Mouse (Mus musculus) intestine, postnatal 0 days (tissue): ENCODE data around the gene Ints14. TPM values are rescaled to one million over a fixed set of nuclear protein-coding genes. Genes with fewer than 3 reads are reported as not detected.

Experiments used
- ATAC-seq: fragments of 200-750 bp; cut with Nextera tagmentation; 2 replicates; pipeline ENCODE4 v1.8.0; 2017; ENCODE audit warnings: mild to moderate bottlenecking, moderate TSS enrichment, moderate library complexity
- H3K27ac ChIP-seq: fragments of 300-500 bp; sonication (generic); 2 replicates; pipeline ENCODE4 v1.5.1; 2014; ENCODE audit warnings: mild to moderate bottlenecking, low read depth, low read length, moderate library complexity
- H3K27me3 ChIP-seq: fragments of 300-500 bp; sonication (generic); replicated peaks from 2 replicates; pipeline ENCODE4 v1.6.1; 2014; ENCODE audit warnings: low read length, mixed read lengths; ENCODE audit not compliant: control insufficient read depth, insufficient read depth
- H3K36me3 ChIP-seq: fragments of 300-500 bp; sonication (generic); 2 replicates; pipeline ENCODE4 v1.6.1; 2014; ENCODE audit warnings: mild to moderate bottlenecking, moderate library complexity; ENCODE audit not compliant: control insufficient read depth, insufficient read depth
- H3K4me1 ChIP-seq: fragments of 300-500 bp; sonication (generic); replicated peaks from 2 replicates; pipeline ENCODE4 v1.6.1; 2014; ENCODE audit warnings: antibody characterized with exemption, low read length, mixed read lengths; ENCODE audit not compliant: control insufficient read depth, insufficient read depth
- H3K4me2 ChIP-seq: fragments of 300-500 bp; sonication (generic); replicated peaks from 2 replicates; pipeline ENCODE4 v1.6.1; 2014; ENCODE audit warnings: low read depth, mild to moderate bottlenecking, moderate library complexity
- H3K4me3 ChIP-seq: fragments of 300-500 bp; sonication (generic); 2 replicates; pipeline ENCODE4 v1.5.1; 2014; ENCODE audit warnings: low read depth, low read length
- H3K9ac ChIP-seq: fragments of 300-500 bp; sonication (generic); 2 replicates; pipeline ENCODE4 v1.6.1; 2014; ENCODE audit warnings: mild to moderate bottlenecking, low read depth, low read length
- H3K9me3 ChIP-seq: fragments of 300-500 bp; sonication (generic); 2 replicates; pipeline ENCODE4 v1.6.1; 2016; ENCODE audit warnings: mixed run types; ENCODE audit not compliant: control insufficient read depth
- CTCF ChIP-seq: sonication (generic); IDR thresholded peaks from 2 replicates; pipeline ENCODE4 v1.5.1; 2016; ENCODE audit warnings: low read depth, mild to moderate bottlenecking, control low read depth, antibody characterized with exemption, moderate library complexity
- WGBS: fragments of 180-500 bp; shearing (Covaris S2); extraction: QIAGEN DNeasy Blood & Tissue Kit; methylation state at CpG from one replicate; pipeline ENCODE4 v1.1.7; 2014; 5-methylcytosine and 5-hydroxymethylcytosine counted together
- polyA plus RNA-seq: library from polyadenylated mRNA; unstranded; fragments of >200 nt; fragmentation: Nextera tagmentation; extraction: Ambion mirVana; gene quantifications from 2 replicates; pipeline ENCODE4 v1.2.1, GENCODE M21; 2015

Gene Ints14
- polyA plus RNA-seq, 1 experiment from 2014 or later = 23.8 TPM

- no peak for ATAC-seq
- WGBS = 63% methylated on average over 7 of the region's 7 CpGs
- no peaks in the 10 kb centered on the region for H3K9me3 ChIP-seq
- peaks cover 3% of the 10 kb centered on the region; the same call in 1 of the 2 replicates for H3K4me1 ChIP-seq
- H3K27ac ChIP-seq = no peak overlapping the region
- H3K4me2 ChIP-seq = no peak overlapping the region
- H3K9ac ChIP-seq = no peak overlapping the region
- no peak for TF ChIP-seq CTCF
- no peaks in the 10 kb centered on the region for H3K36me3 ChIP-seq
- no peak overlapping the region for H3K4me3 ChIP-seq
- H3K27me3 ChIP-seq = no peaks in the 10 kb centered on the region
Observed at GRCm38 (mm10) chr9:65015461-65016222, 54.9 kb downstream of the Ints14 start.

- Histone ChIP-seq H3K4me2 (no peak overlapping the region), H3K9ac (no peak overlapping the region), H3K4me3 (no peak overlapping the region), H3K27me3 (no peaks in the 10 kb centered on the region), H3K36me3 (no peaks in the 10 kb centered on the region), H3K27ac (no peak overlapping the region), H3K9me3 (no peaks in the 10 kb centered on the region), H3K4me1 (peaks cover 4% of the 10 kb centered on the region; the same call in 1 of the 2 replicates)
- TF ChIP-seq CTCF = no peak
- 89% methylated on average over 4 of the region's 4 CpGs for WGBS
- no peak for ATAC-seq
Observed at GRCm38 (mm10) chr9:65016241-65016977, 55.7 kb downstream of the Ints14 start.

GRCm38 (mm10) chr9:65016978-65017827, 56.5 kb downstream of the Ints14 start:
- no peak for TF ChIP-seq CTCF
- Histone ChIP-seq H3K36me3 (no peaks in the 10 kb centered on the region), H3K4me3 (no peak overlapping the region), H3K27me3 (no peaks in the 10 kb centered on the region), H3K9me3 (no peaks in the 10 kb centered on the region), H3K27ac (no peak overlapping the region), H3K4me1 (peaks cover 7% of the 10 kb centered on the region; the same call in 1 of the 2 replicates), H3K9ac (no peak overlapping the region), H3K4me2 (no peak overlapping the region)
- 78% methylated on average over 16 of the region's 16 CpGs for WGBS
- ATAC-seq = no peak

GRCm38 (mm10) chr9:65017896-65018295, 57.2 kb downstream of the Ints14 start:
- peaks cover 13% of the 10 kb centered on the region; the same call in 1 of the 2 replicates for H3K4me1 ChIP-seq
- TF ChIP-seq CTCF = no peak
- 84% methylated on average over 4 of the region's 4 CpGs for WGBS
- no peaks in the 10 kb centered on the region for H3K36me3 ChIP-seq
- H3K4me2 ChIP-seq = no peak overlapping the region
- no peak overlapping the region for H3K27ac ChIP-seq
- no peaks in the 10 kb centered on the region for H3K9me3 ChIP-seq
- H3K4me3 ChIP-seq = no peak overlapping the region
- H3K27me3 ChIP-seq = no peaks in the 10 kb centered on the region
- no peak for ATAC-seq
- H3K9ac ChIP-seq = no peak overlapping the region

GRCm38 (mm10) chr9:65018588-65019121, 58.0 kb downstream of the Ints14 start:
- WGBS = 47% methylated on average over 3 of the region's 3 CpGs
- Histone ChIP-seq H3K36me3 (no peaks in the 10 kb centered on the region), H3K4me2 (no peak overlapping the region), H3K9ac (no peak overlapping the region), H3K9me3 (no peaks in the 10 kb centered on the region), H3K4me1 (peaks cover 14% of the 10 kb centered on the region; the same call in 1 of the 2 replicates), H3K27ac (no peak overlapping the region), H3K27me3 (no peaks in the 10 kb centered on the region), H3K4me3 (no peak overlapping the region)
- no peak for TF ChIP-seq CTCF
- ATAC-seq = no peak
